Mouse (Mus musculus) brain, embryonic 14.5 days (tissue): ENCODE results near the gene Lrrc8c.

Source experiments
- CTCF ChIP-seq: fragments of 200-500 bp; IDR thresholded peaks from 2 replicates; pipeline ENCODE4 v1.5.1; 2012; ENCODE audit warnings: inconsistent platforms, mild to moderate bottlenecking, moderate library complexity, borderline replicate concordance; ENCODE audit not compliant: insufficient read depth, insufficient read length; ENCODE audit errors: extremely low read depth
- POLR2A ChIP-seq: fragments of 200-500 bp; IDR thresholded peaks from 2 replicates; pipeline ENCODE4 v1.6.1; 2012; ENCODE audit warnings: mild to moderate bottlenecking, inconsistent platforms, borderline replicate concordance; ENCODE audit not compliant: poor library complexity, insufficient read depth, insufficient read length, severe bottlenecking; ENCODE audit errors: extremely low read depth

- no peak for TF ChIP-seq CTCF
- TF ChIP-seq POLR2A = no peak
Observed at GRCm38 (mm10) chr5:105651561-105651991, 132.4 kb downstream of the Lrrc8c start.
